Mouse (Mus musculus): Measurements from ENCODE around the gene Sbsn.

DNA sequence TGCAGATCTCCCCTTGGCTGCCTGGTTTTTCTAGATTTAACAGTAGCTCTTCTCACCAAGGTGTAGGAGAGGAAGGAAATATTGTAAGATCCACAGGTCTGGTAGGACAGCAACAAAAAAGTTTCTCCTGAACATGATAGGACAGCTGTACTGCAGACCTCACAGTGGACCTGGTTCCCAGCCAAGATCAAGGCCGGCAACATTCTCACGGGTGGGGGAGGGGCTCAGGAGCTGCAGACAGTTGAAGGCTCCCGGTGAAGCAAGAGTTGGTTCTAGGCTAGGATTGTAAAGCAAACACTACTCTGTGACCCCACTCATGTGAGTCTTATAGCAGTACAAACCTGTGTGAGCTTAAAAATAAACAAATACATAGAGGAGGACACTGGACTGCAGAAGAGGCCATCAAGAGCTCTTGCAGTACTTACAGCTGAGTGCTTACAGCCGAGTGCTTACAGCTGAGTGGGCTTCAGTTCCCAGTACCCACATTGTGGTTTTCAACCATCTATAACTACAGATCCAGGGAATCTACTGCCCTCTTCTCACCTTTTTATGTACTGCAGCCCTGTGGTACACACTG, 7.2 kb upstream of the Sbsn start:
- no peak for TF ChIP-seq CTCF (IDR thresholded peaks at IDR 0.05; ENCODE audit: borderline replicate concordance, insufficient read depth, low read depth, low read length)
- no peak for TF ChIP-seq POLR2A (IDR thresholded peaks at IDR 0.05; ENCODE audit: borderline replicate concordance, insufficient read depth, low read length)
